In genomic region chr10:75954381-75954811, GRCm38 (mm10) we compare ENCODE assay signal across 8 mouse cellular contexts. TPM values are rescaled to one million over a fixed set of nuclear protein-coding genes. Genes with fewer than 3 reads are reported as not detected.
DNase-seq lines count a peak whose midpoint lies in the region; ATAC-seq and TF ChIP-seq lines count a peak whose summit lies in the region.

Gene Gm5134, plus strand, starts transcription at chr10:75954514.

- WGBS in spleen, adult 2 months = 26% methylated on average over 20 of the region's 20 CpGs
- 32% methylated on average over 20 of the region's 20 CpGs for WGBS in hindbrain, embryonic 12.5 days

- no peaks in the 10 kb centered on the region for H3K9me3 ChIP-seq in hindbrain, embryonic 12.5 days (replicated peaks)

- H3K36me3 ChIP-seq in spleen, adult 2 months (ENCODE audit: control insufficient read depth, insufficient read depth, low read length) = no peaks in the 10 kb centered on the region
- H3K36me3 ChIP-seq in hindbrain, embryonic 12.5 days = no peaks in the 10 kb centered on the region

- peaks cover 3% of the 10 kb centered on the region; the same call in 1 of the 2 replicates for H3K4me1 ChIP-seq in spleen, adult 2 months (ENCODE audit: control insufficient read depth, insufficient read depth, insufficient read length)
- peaks cover 10% of the 10 kb centered on the region for H3K4me1 ChIP-seq in hindbrain, embryonic 12.5 days

- no peak for ATAC-seq in hindbrain, embryonic 12.5 days (ENCODE audit: low FRiP score)
- peak; percentile 62 for ATAC-seq in megakaryocyte progenitor cell, adult 5-6 weeks (replicated peaks; ENCODE audit: poor library complexity)

- DNase-seq in spleen, adult 2 months (ENCODE audit: low read depth in 1 of 2, low spot score in 2 of 2) = peak in 1 of 2 experiments; percentile 16
- no peak for DNase-seq in spleen, postnatal 36 days (ENCODE audit: low spot score in 2 of 2)
- DNase-seq in layer of hippocampus, adult 11-12 months (ENCODE audit: low spot score) = no peak
- no peak for DNase-seq in left cerebral cortex, adult 11 months (ENCODE audit: low spot score)
- DNase-seq in adrenal gland, adult 18-20 months (ENCODE audit: low spot score in 2 of 2) = no peak
- no peak for DNase-seq in right cerebral cortex, postnatal 25 days

- no peak for TF ChIP-seq POLR2A in spleen, adult 2 months (IDR thresholded peaks at IDR 0.05; ENCODE audit: low read depth, low read length)

- H3K9ac ChIP-seq in hindbrain, embryonic 12.5 days = no peak within 1 kb of the TSS

- H3K27ac ChIP-seq in spleen, adult 2 months (ENCODE audit: insufficient read depth, low read length) = no peak within 1 kb of the TSS
- H3K27ac ChIP-seq in hindbrain, embryonic 12.5 days = no peak within 1 kb of the TSS

- H3K4me3 ChIP-seq in spleen, adult 2 months (ENCODE audit: extremely low read depth, insufficient read depth, insufficient read length) = peak within 1 kb of the TSS; percentile 58
- peak within 1 kb of the TSS; percentile 11; the same call in 1 of the 2 replicates for H3K4me3 ChIP-seq in hindbrain, embryonic 12.5 days

- H3K27me3 ChIP-seq in spleen, adult 2 months (ENCODE audit: control insufficient read depth, insufficient read depth, low read length) = no peaks in the 10 kb centered on the region
- H3K27me3 ChIP-seq in hindbrain, embryonic 12.5 days = peaks cover 28% of the 10 kb centered on the region

- peak within 1 kb of the TSS; percentile 42 for H3K4me2 ChIP-seq in hindbrain, embryonic 12.5 days (replicated peaks)

- no peak for TF ChIP-seq CTCF in spleen, adult 2 months (IDR thresholded peaks at IDR 0.05; ENCODE audit: extremely low read depth, insufficient read depth, insufficient read length, insufficient replicate concordance)

RNA-seq across cellular contexts. Expression of gene Gm5134, which starts in this region (rescaled TPM):
- 0.93 and 1.2 TPM in 2 replicates for polyA plus RNA-seq in spleen, adult 2 months (2012; rRNA removed)
- not detected in 2 replicates for polyA plus RNA-seq in hindbrain, embryonic 12.5 days (2016; fragmentation: Nextera tagmentation; extraction: Ambion mirVana)
- total RNA-seq in megakaryocyte progenitor cell, adult 5-6 weeks (2015) = 0.35 and 0.66 TPM in 2 replicates
- 0.78 and 0.79 TPM in 2 replicates for total RNA-seq in megakaryocyte progenitor cell, adult 5-6 weeks (2017)
- total RNA-seq in adrenal gland, adult 18-20 months (2021) = not detected

Comparison
In these comparisons a context has a peak if more than half of its experiments do, and no peak if none do; other contexts are left out.
1. Peak in ATAC-seq in megakaryocyte progenitor cell, adult 5-6 weeks; RNA of the gene not detected or under 1 TPM.